Mouse (Mus musculus) small intestine, adult 2 months (tissue): ENCODE data around the gene Pdcd1lg2. TPM values are rescaled to one million over a fixed set of nuclear protein-coding genes. Genes with fewer than 3 reads are reported as not detected.
A peak's percentile ranks its signal among the peaks of the same experiment; 100 is the strongest.

Source experiments
- H3K27ac ChIP-seq: fragments of 200-500 bp; 2 replicates; pipeline ENCODE4 v1.5.1; 2012; ENCODE audit warnings: low read depth, low read length, control low read depth, inconsistent platforms; ENCODE audit not compliant: insufficient read depth
- H3K27me3 ChIP-seq: fragments of 200-500 bp; 2 replicates; pipeline ENCODE4 v1.6.1; 2012; ENCODE audit warnings: mild to moderate bottlenecking, moderate library complexity, low read length, inconsistent platforms; ENCODE audit not compliant: control insufficient read depth, insufficient read depth
- H3K36me3 ChIP-seq: fragments of 200-500 bp; 2 replicates; pipeline ENCODE4 v1.6.1; 2012; ENCODE audit warnings: mild to moderate bottlenecking, low read length, control low read depth, inconsistent platforms; ENCODE audit not compliant: control insufficient read depth, insufficient read depth
- H3K4me1 ChIP-seq: fragments of 200-500 bp; 2 replicates; pipeline ENCODE4 v1.6.1; 2012; ENCODE audit warnings: low read length, inconsistent platforms, mixed read lengths; ENCODE audit not compliant: control insufficient read depth, insufficient read depth, insufficient read length
- H3K4me3 ChIP-seq: fragments of 200-500 bp; 2 replicates; pipeline ENCODE4 v1.5.1; 2012; ENCODE audit warnings: low read depth, mild to moderate bottlenecking, control low read depth, inconsistent platforms, low read length, moderate library complexity
- CTCF ChIP-seq: fragments of 200-500 bp; IDR thresholded peaks from 2 replicates; pipeline ENCODE4 v1.5.1; 2012; ENCODE audit warnings: low read depth, mild to moderate bottlenecking, control low read depth, inconsistent platforms, low read length, moderate library complexity, mixed read lengths; ENCODE audit not compliant: insufficient replicate concordance, insufficient read length; ENCODE audit errors: extremely low read depth
- POLR2A ChIP-seq: fragments of 200-500 bp; IDR thresholded peaks from 2 replicates; pipeline ENCODE4 v1.6.1; 2012; ENCODE audit warnings: low read depth, mild to moderate bottlenecking, control low read depth, inconsistent platforms, low read length, moderate library complexity
- WGBS: fragments of 180-500 bp; shearing (Covaris S2); methylation state at CpG from one replicate; pipeline ENCODE4 v1.1.7; 2018; 5-methylcytosine and 5-hydroxymethylcytosine counted together
- polyA plus RNA-seq: library from polyadenylated mRNA; depleted of rRNA; stranded (reverse); fragments of >200 nt; gene quantifications from 2 replicates; pipeline ENCODE4 v1.2.3, GENCODE M21; 2012

Pdcd1lg2 gene
- polyA plus RNA-seq, 1 experiment = 0.33 TPM

DNA sequence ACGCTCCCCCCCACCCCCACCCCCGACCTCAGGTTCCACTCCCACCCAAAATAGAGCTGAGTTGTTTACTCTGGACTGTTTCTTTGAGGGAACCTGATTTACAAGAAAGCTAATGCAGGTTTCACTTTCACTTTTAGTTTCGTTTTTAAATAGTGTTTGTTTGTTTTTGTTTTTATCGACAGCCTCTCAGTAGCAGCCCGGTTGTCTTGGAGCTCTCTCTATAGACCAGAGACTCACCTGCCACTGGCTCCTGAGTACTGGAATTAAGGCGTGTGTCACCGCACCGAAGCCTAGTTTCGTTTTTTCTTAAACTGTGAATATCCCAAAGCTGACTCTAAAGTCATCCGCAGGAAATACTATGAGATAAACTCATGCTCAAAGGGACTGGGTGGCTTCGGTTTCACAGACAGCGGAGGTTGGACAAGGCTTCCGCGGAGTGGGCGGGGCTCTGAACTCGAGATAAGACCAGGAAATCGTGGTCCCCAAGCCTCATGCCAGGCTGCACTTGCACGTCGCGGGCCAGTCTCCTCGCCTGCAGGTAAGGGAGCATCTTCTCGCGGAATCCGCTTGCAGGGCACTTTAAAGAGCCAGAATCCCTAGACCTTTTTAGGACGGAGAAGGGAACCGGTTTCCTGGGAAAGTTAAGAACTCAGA lies 43.6 kb upstream of the Pdcd1lg2 start, which contains the start of the genes Plgrkt and Cd274:
Gene Plgrkt (minus strand): TSS at position 422 of the 654 bp plus-strand sequence.
Gene Cd274 (plus strand): TSS at position 487 of the 654 bp plus-strand sequence.
- Histone ChIP-seq H3K4me1 (peaks cover 6% of the 10 kb centered on the region), H3K36me3 (no peaks in the 10 kb centered on the region), H3K27me3 (no peaks in the 10 kb centered on the region), H3K4me3 (peak within 1 kb of the TSS; percentile 57), H3K27ac (peak within 1 kb of the TSS; percentile 85)
- WGBS = 2% methylated on average over 26 of the region's 26 CpGs
- TF ChIP-seq POLR2A (peak; percentile 80), CTCF (no peak)

DNA sequence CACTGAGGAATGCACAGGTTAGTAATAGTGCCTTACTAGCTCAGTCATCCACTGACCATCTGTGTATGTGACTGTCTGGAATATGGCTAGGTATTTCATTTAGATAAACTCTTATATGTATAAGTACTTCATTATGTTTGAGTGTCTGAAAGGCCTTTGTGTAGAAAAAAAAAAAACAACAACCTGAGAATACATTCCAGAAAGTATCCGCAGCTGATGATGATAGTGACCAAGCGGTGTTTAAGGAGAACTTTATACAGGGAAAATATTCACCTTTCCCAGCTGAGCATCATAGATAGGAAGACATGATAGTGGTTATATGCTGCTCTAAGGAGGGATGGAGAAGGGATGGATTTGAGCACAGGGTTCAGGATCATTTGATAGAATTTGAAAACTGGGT lies 42.7 kb upstream of the Pdcd1lg2 start:
- 82% methylated on average over 2 of the region's 2 CpGs for WGBS
- no peak overlapping the region for H3K4me3 ChIP-seq

DNA sequence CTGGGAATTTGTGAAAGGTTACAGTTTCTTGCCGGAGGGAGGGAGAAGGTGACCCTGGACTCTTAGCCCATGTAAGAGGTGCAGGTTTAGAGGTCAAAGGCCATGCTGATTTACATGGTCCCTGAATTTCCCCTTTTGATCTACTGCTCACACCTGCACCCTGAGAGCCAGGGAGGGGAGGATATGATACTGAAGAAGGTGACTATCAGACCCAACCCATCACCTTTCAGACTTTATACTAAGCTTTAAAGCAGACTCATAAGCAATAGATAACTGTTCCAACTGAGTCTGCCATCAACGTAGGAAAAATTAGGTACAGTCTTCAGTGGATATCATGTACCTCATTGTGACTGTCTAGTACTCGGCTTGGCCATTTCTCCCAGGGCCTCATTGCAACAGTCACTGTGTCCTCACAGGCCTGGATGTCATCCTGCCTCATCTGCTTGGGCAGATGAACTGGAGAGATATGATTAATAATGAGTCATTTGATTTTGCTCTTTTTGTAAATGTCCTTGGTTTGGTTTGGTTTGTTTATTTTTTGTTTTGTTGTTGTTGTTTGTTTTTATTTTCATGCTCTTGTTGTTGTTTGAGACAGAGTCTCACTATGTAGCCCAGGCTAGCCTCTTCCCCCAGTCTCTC lies 41.9 kb upstream of the Pdcd1lg2 start:
- no peaks in the 10 kb centered on the region for H3K27me3 ChIP-seq
- peaks cover 9% of the 10 kb centered on the region for H3K4me1 ChIP-seq
- peak overlapping the region; percentile 3; the same call in 1 of the 2 replicates for H3K27ac ChIP-seq
- 66% methylated on average over 3 of the region's 3 CpGs for WGBS
- TF ChIP-seq POLR2A (no peak), CTCF (no peak)
- H3K4me3 ChIP-seq = peak overlapping the region; percentile 1; the same call in 1 of the 2 replicates
- H3K36me3 ChIP-seq = peaks cover 2% of the 10 kb centered on the region

More for the DNA sequence above, 42.7 kb upstream of the Pdcd1lg2 start:
- H3K4me1 ChIP-seq = peaks cover 9% of the 10 kb centered on the region
- no peaks in the 10 kb centered on the region for H3K36me3 ChIP-seq
- no peaks in the 10 kb centered on the region for H3K27me3 ChIP-seq
- no peak overlapping the region for H3K27ac ChIP-seq
- TF ChIP-seq POLR2A (no peak), CTCF (no peak)

DNA sequence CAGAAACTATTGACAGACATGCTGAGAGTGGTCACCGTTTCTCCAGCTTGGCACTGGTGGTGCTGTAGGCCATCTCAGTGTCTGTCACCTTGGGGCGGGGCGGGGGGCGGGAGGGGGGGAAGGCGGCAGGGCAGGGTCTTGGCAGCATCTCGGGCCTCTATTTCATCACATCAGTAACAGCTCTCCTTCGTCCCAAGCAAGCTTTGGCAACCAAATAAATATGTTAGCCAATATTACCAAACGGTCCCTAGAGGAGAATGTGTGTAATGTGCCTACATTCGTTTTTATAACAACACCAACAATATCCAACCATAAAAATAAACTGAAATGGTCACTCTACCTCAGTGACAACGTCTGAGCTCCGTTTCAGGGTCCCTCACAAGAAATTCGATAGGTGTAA lies 40.6 kb upstream of the Pdcd1lg2 start:
- no peaks in the 10 kb centered on the region for H3K27me3 ChIP-seq
- peaks cover 9% of the 10 kb centered on the region for H3K4me1 ChIP-seq
- 71% methylated on average over 12 of the region's 12 CpGs for WGBS
- no peak overlapping the region for H3K27ac ChIP-seq
- no peak for TF ChIP-seq POLR2A
- H3K36me3 ChIP-seq = peaks cover 5% of the 10 kb centered on the region
- H3K4me3 ChIP-seq = no peak overlapping the region

DNA sequence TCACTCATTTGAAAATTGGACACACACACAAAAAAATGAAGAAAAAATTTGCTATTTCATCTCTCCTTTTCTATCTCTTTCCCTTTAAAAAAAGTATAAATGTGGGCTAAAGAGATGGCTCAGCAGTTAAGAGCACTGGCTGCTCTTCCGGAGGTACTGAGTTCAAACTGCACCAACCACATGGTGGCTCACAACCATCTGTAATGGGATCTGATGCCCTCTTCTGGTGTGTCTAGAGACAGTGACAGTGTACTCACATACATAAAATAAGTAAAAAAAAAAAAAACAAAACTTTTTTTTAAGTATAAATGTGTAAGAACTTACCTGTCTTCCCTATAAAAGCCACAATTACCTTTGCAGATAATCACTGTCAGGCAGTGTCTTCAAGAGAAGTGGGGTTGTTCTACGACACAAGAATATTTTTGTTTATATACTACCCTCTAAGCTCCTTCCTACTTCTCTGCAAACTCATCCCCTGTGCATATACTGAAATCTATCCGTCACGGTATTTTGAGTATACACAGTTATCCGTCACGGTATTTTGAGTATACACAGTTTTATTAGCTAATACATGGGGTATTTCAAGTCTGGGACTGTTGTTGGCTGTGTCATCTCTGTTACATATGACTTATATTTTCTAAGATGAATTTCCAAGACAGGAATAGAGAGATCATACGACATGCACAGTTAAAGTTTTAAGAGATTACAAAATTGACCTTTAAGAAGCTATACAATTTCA lies 40.0 kb upstream of the Pdcd1lg2 start:
- TF ChIP-seq POLR2A (no peak), CTCF (no peak)
- H3K36me3 ChIP-seq = peaks cover 6% of the 10 kb centered on the region
- H3K4me1 ChIP-seq = peaks cover 9% of the 10 kb centered on the region
- WGBS = 88% methylated on average over 7 of the region's 7 CpGs
- no peak overlapping the region for H3K27ac ChIP-seq
- no peaks in the 10 kb centered on the region for H3K27me3 ChIP-seq
- no peak overlapping the region for H3K4me3 ChIP-seq

DNA sequence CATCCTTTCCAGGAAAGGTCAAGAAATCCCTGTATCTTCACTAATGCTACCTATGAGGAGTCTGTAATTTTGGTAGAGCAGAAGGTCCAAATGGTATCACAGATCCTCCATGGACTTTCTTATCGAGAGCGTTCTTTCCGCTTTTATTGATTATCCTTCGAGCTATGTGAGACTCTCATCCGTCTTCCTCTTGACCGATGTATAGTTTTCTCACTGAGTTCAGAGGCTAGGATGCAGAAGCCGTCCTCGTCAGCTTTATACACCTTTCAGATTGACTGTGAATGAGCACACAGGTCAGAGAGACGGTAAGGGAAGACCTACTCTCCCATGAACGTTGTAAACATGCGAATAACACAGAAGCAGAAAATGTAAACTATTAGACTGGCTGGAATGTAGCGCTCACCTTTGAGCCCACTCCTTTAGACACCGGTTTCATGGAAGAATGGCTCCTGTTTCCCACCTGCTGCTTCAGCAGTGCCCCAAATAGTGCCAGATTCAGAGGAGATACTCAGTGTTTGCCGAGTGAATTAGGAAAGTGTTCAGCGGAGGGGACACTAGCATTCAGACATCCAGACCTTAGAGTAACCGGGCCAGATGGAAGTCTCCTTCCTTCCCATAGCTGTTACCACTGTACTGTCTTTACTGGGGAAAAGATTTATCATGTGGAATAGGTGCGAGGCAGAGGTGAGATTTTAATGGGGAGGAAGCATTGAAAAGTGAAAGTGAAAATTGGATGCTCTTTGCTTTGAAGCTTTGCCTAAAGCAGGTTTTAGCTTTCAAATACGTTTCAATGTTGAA lies 39.2 kb upstream of the Pdcd1lg2 start:
- H3K27me3 ChIP-seq = no peaks in the 10 kb centered on the region
- 40% methylated on average over 18 of the region's 18 CpGs for WGBS
- TF ChIP-seq CTCF (no peak), POLR2A (no peak)
- H3K27ac ChIP-seq = peak overlapping the region; percentile 13
- peak overlapping the region; percentile 11; the same call in 1 of the 2 replicates for H3K4me3 ChIP-seq
- H3K36me3 ChIP-seq = peaks cover 6% of the 10 kb centered on the region
- peaks cover 9% of the 10 kb centered on the region for H3K4me1 ChIP-seq
